Mouse (Mus musculus): ENCODE data around the gene Noct. TPM values are rescaled to one million over a fixed set of nuclear protein-coding genes. Genes with fewer than 3 reads are reported as not detected.

Gene Noct
- polyA plus RNA-seq, 1 experiment from 2014 or later = 11.4 TPM

DNA sequence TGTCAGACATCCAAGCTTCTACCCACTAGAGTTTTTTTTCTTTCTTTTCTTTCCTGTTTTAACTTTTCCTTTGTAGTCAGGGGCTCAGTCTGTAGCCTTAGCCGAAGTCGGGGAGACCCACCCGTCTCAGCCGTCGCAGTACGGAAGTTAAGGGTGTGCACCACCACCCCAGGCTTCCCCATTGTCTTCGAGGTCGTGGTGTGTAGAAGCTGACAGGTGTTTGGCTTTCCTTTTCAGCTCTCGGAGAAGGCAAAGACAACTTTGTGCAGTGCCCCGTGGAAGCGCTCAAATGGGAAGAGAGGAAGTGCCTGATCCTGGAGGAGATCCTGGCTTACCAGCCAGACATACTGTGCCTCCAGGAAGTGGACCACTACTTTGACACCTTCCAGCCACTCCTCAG is 25.2 kb downstream of the Noct start:
- Histone ChIP-seq H3K27ac (ENCODE audit: low read depth) (no peak overlapping the region), H3K9ac (replicated peaks) (no peak overlapping the region), H3K36me3 (replicated peaks; ENCODE audit: insufficient read depth, low read length) (peaks cover 80% of the 10 kb centered on the region), H3K4me1 (ENCODE audit: insufficient read depth) (no peaks in the 10 kb centered on the region), H3K9me3 (ENCODE audit: low read length) (no peaks in the 10 kb centered on the region), H3K27me3 (ENCODE audit: insufficient read depth, low read length) (no peaks in the 10 kb centered on the region), H3K4me3 (ENCODE audit: low read depth, low read length) (no peak overlapping the region), H3K4me2 (ENCODE audit: low read depth, low read length) (no peak overlapping the region)
- TF ChIP-seq EP300 (IDR thresholded peaks at IDR 0.05; ENCODE audit: low read depth) (no peak), CTCF (IDR thresholded peaks at IDR 0.05; ENCODE audit: low read depth) (no peak)
- DNase-seq = no peak
- no peak for ATAC-seq
- WGBS (ENCODE audit: insufficient replicate concordance) = 84% methylated on average over 11 of the region's 11 CpGs

DNA sequence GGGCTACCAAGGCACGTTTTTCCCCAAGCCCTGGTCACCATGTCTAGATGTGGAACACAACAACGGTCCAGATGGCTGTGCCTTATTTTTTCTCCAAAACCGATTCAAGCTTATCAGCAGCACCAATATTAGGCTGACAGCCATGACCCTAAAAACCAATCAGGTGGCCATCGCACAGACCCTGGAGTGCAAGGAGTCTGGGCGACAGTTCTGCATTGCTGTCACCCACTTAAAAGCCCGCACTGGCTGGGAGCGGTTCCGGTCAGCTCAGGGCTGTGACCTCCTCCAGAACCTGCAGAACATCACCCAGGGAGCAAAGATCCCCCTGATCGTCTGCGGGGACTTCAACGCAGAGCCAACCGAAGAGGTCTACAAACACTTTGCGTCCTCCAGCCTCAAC is 25.6 kb downstream of the Noct start:
- WGBS (ENCODE audit: insufficient replicate concordance) = 93% methylated on average over 13 of the region's 13 CpGs

DNA sequence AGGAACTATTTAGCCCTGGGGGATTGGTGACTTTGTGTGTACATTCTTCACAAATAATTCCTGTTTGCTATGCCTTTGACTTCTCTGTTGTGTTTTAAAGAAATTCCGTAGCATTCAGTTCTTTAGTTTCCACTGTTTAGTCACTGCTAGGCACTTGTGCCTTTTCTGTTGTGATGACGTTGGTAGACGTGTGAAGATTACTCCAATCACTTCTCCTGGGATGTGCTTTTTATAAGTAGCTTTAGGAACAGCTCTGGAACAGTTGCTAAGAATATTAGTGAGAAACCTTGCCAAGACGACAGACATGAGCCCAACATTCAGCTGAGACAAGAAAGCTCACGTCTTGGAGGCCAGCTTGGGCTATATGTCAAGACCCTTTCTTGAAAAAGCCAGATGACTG is 26.8 kb downstream of the Noct start:
- Histone ChIP-seq H3K4me2 (ENCODE audit: low read depth, low read length) (no peak overlapping the region), H3K9ac (replicated peaks) (no peak overlapping the region), H3K36me3 (replicated peaks; ENCODE audit: insufficient read depth, low read length) (peaks cover 80% of the 10 kb centered on the region), H3K4me1 (ENCODE audit: insufficient read depth) (no peaks in the 10 kb centered on the region), H3K9me3 (ENCODE audit: low read length) (no peaks in the 10 kb centered on the region), H3K27ac (ENCODE audit: low read depth) (no peak overlapping the region), H3K4me3 (ENCODE audit: low read depth, low read length) (no peak overlapping the region), H3K27me3 (ENCODE audit: insufficient read depth, low read length) (no peaks in the 10 kb centered on the region)
- ATAC-seq (no peak), DNase-seq (no peak)
- TF ChIP-seq CTCF (IDR thresholded peaks at IDR 0.05; ENCODE audit: low read depth) = no peak
- TF ChIP-seq EP300 (IDR thresholded peaks at IDR 0.05; ENCODE audit: low read depth) = no peak
- WGBS (ENCODE audit: insufficient replicate concordance) = 84% methylated on average over 5 of the region's 5 CpGs

More for the DNA sequence above, 25.6 kb downstream of the Noct start:
- no peak overlapping the region for H3K4me3 ChIP-seq (ENCODE audit: low read depth, low read length)
- H3K9me3 ChIP-seq (ENCODE audit: low read length) = no peaks in the 10 kb centered on the region
- no peak overlapping the region for H3K4me2 ChIP-seq (ENCODE audit: low read depth, low read length)
- TF ChIP-seq CTCF (IDR thresholded peaks at IDR 0.05; ENCODE audit: low read depth) (no peak), EP300 (IDR thresholded peaks at IDR 0.05; ENCODE audit: low read depth) (no peak)
- H3K9ac ChIP-seq (replicated peaks) = no peak overlapping the region
- peaks cover 83% of the 10 kb centered on the region for H3K36me3 ChIP-seq (replicated peaks; ENCODE audit: insufficient read depth, low read length)
- DNase-seq (no peak), ATAC-seq (no peak)
- H3K27ac ChIP-seq (ENCODE audit: low read depth) = no peak overlapping the region
- H3K4me1 ChIP-seq (ENCODE audit: insufficient read depth) = no peaks in the 10 kb centered on the region
- H3K27me3 ChIP-seq (ENCODE audit: insufficient read depth, low read length) = no peaks in the 10 kb centered on the region

DNA sequence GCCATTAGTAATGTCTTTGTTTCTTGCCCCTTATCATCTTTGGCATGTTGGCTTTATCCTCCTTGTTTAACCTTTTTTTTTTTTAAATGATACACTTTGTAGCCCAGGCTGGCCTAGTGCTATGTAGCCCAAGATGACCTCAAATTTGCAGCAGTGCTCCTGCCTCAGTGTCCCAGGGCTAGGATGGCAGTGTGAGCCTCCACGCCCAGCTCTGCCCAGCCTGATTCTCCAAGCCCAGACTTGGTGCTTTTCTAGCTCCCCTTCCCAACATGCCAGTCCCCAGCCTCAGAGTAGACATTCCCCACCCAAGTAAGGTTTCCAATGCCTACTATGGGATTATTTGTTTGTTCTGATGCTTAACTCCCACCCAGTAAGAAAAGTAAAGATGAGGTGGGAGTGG is 28.0 kb downstream of the Noct start:
- H3K4me2 ChIP-seq (ENCODE audit: low read depth, low read length) = no peak overlapping the region
- 89% methylated on average over 1 of the region's 1 CpGs for WGBS (ENCODE audit: insufficient replicate concordance)
- H3K4me3 ChIP-seq (ENCODE audit: low read depth, low read length) = no peak overlapping the region
- no peak for DNase-seq
- no peak overlapping the region for H3K9ac ChIP-seq (replicated peaks)
- no peak for ATAC-seq
- H3K27me3 ChIP-seq (ENCODE audit: insufficient read depth, low read length) = no peaks in the 10 kb centered on the region
- TF ChIP-seq CTCF (IDR thresholded peaks at IDR 0.05; ENCODE audit: low read depth) (no peak), EP300 (IDR thresholded peaks at IDR 0.05; ENCODE audit: low read depth) (no peak)
- peaks cover 85% of the 10 kb centered on the region for H3K36me3 ChIP-seq (replicated peaks; ENCODE audit: insufficient read depth, low read length)
- no peaks in the 10 kb centered on the region for H3K9me3 ChIP-seq (ENCODE audit: low read length)
- H3K27ac ChIP-seq (ENCODE audit: low read depth) = no peak overlapping the region
- H3K4me1 ChIP-seq (ENCODE audit: insufficient read depth) = no peaks in the 10 kb centered on the region

DNA sequence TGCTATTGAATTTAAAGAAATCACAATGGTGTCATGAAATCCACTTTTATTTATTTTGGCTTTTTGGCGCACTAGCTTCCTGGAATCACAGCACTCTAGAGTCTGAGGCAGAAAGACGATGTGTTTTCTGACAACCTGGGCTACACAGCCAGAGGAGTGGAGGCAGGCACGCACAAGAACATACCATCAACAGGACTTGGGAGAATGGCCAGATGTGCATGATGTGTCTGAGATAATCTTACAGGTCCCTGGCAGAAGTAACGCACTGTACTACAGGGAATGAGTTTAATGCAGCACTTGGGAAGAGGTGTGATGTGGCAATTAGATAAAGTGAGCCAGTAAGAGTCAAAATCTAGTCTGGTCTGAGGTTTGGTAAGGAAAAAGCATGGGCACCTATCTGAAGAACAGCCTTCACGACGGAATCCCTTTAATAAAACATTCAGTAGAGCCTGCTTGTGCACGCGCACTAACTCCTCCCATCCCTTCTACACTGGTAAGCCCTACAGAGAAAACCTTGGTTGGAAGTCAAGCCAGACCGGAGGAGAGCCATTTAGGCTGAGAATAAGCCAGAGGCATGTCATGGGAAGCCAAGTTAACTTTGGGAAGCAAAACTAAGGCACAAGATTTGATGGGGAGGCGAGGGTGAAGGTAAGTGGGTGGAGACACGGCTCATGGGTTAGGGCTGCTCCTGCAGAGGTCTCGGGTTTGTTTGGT is 28.6 kb downstream of the Noct start:
- TF ChIP-seq CTCF (IDR thresholded peaks at IDR 0.05; ENCODE audit: low read depth) = no peak
- TF ChIP-seq EP300 (IDR thresholded peaks at IDR 0.05; ENCODE audit: low read depth) = no peak
- peaks cover 84% of the 10 kb centered on the region for H3K36me3 ChIP-seq (replicated peaks; ENCODE audit: insufficient read depth, low read length)
- no peak overlapping the region for H3K9ac ChIP-seq (replicated peaks)
- H3K9me3 ChIP-seq (ENCODE audit: low read length) = no peaks in the 10 kb centered on the region
- H3K4me3 ChIP-seq (ENCODE audit: low read depth, low read length) = no peak overlapping the region
- DNase-seq (no peak), ATAC-seq (no peak)
- 89% methylated on average over 12 of the region's 12 CpGs for WGBS (ENCODE audit: insufficient replicate concordance)
- no peak overlapping the region for H3K4me2 ChIP-seq (ENCODE audit: low read depth, low read length)
- H3K27ac ChIP-seq (ENCODE audit: low read depth) = no peak overlapping the region
- H3K4me1 ChIP-seq (ENCODE audit: insufficient read depth) = no peaks in the 10 kb centered on the region
- H3K27me3 ChIP-seq (ENCODE audit: insufficient read depth, low read length) = no peaks in the 10 kb centered on the region

DNA sequence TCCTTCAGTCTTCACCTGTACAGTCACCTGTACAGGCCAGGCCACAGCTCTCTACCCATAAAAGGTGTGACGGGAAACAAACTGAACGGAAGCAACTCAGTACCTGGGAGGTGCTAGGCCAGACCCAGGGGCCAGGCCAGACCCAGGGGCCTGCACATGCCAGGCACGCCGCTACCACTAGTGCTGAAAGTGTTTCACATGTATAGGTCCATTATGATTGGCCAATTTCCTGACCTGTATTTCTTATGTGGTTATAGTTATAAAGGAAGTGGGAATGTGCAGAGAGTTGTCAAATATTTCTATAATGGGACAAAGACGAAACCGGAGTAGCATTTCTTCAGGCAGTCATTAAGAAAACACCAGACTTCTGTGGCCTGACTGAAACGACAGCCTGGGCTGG is 30.5 kb downstream of the Noct start:
- ATAC-seq (no peak), DNase-seq (no peak)
- H3K27ac ChIP-seq (ENCODE audit: low read depth) = no peak overlapping the region
- no peaks in the 10 kb centered on the region for H3K4me1 ChIP-seq (ENCODE audit: insufficient read depth)
- H3K9me3 ChIP-seq (ENCODE audit: low read length) = no peaks in the 10 kb centered on the region
- H3K4me3 ChIP-seq (ENCODE audit: low read depth, low read length) = no peak overlapping the region
- no peak overlapping the region for H3K9ac ChIP-seq (replicated peaks)
- no peak overlapping the region for H3K4me2 ChIP-seq (ENCODE audit: low read depth, low read length)
- no peak for TF ChIP-seq CTCF (IDR thresholded peaks at IDR 0.05; ENCODE audit: low read depth)
- TF ChIP-seq EP300 (IDR thresholded peaks at IDR 0.05; ENCODE audit: low read depth) = no peak
- WGBS (ENCODE audit: insufficient replicate concordance) = 76% methylated on average over 7 of the region's 7 CpGs
- H3K36me3 ChIP-seq (replicated peaks; ENCODE audit: insufficient read depth, low read length) = peaks cover 86% of the 10 kb centered on the region
- no peaks in the 10 kb centered on the region for H3K27me3 ChIP-seq (ENCODE audit: insufficient read depth, low read length)
